Mouse (Mus musculus) lung, postnatal 0 days (tissue): ENCODE results near the gene Stat5a. TPM values are rescaled to one million over a fixed set of nuclear protein-coding genes. Genes with fewer than 3 reads are reported as not detected.

Experiments
- ATAC-seq: fragments of 200-750 bp; cut with Nextera tagmentation; 2 replicates; pipeline ENCODE4 v1.8.0; 2017; ENCODE audit warnings: moderate library complexity
- DNase-seq: peaks from one replicate; pipeline ENCODE4 v3.0.0-alpha.2; 2016; ENCODE audit warnings: low spot score
- H3K27ac ChIP-seq: fragments of 300-500 bp; sonication (generic); 2 replicates; pipeline ENCODE4 v1.5.1; 2014; ENCODE audit warnings: antibody characterized with exemption, mild to moderate bottlenecking, low read length, mixed read lengths
- H3K27me3 ChIP-seq: fragments of 300-500 bp; sonication (generic); replicated peaks from 2 replicates; pipeline ENCODE4 v1.6.1; 2014; ENCODE audit warnings: low read length, mixed read lengths; ENCODE audit not compliant: insufficient read depth
- H3K36me3 ChIP-seq: fragments of 300-500 bp; sonication (generic); 2 replicates; pipeline ENCODE4 v1.6.1; 2014; ENCODE audit warnings: low read length, mixed read lengths; ENCODE audit not compliant: insufficient read depth
- H3K4me1 ChIP-seq: fragments of 300-500 bp; sonication (generic); 2 replicates; pipeline ENCODE4 v1.6.1; 2014; ENCODE audit warnings: antibody characterized with exemption, low read depth, low read length, mixed read lengths; ENCODE audit not compliant: insufficient read depth
- H3K4me2 ChIP-seq: fragments of 300-500 bp; sonication (generic); replicated peaks from 2 replicates; pipeline ENCODE4 v1.6.1; 2014; ENCODE audit warnings: low read depth, mild to moderate bottlenecking, low read length, moderate library complexity, mixed read lengths
- H3K4me3 ChIP-seq: fragments of 300-500 bp; sonication (generic); 2 replicates; pipeline ENCODE4 v1.5.1; 2014; ENCODE audit warnings: low read depth, low read length
- H3K9ac ChIP-seq: fragments of 300-500 bp; sonication (generic); replicated peaks from 2 replicates; pipeline ENCODE4 v1.6.1; 2014; ENCODE audit warnings: low read depth, mild to moderate bottlenecking
- H3K9me3 ChIP-seq: fragments of 300-500 bp; sonication (generic); 2 replicates; pipeline ENCODE4 v1.6.1; 2016; ENCODE audit warnings: low read length, mixed read lengths
- CTCF ChIP-seq: IDR thresholded peaks from 2 replicates; pipeline ENCODE4 v1.5.1; 2016; ENCODE audit warnings: antibody characterized with exemption, mild to moderate bottlenecking
- EP300 ChIP-seq: IDR thresholded peaks from 2 replicates; pipeline ENCODE4 v1.6.1; 2016; ENCODE audit warnings: antibody characterized with exemption, mild to moderate bottlenecking, control low read depth
- WGBS: fragments of 180-500 bp; shearing (Covaris S2); extraction: QIAGEN DNeasy Blood & Tissue Kit; methylation state at CpG from one replicate; pipeline ENCODE4 v1.1.7; 2014; 5-methylcytosine and 5-hydroxymethylcytosine counted together
- polyA plus RNA-seq: library from polyadenylated mRNA; unstranded; fragments of >200 nt; fragmentation: Nextera tagmentation; extraction: Ambion mirVana; gene quantifications from 2 replicates; pipeline ENCODE4 v1.2.1, GENCODE M21; 2015

The Stat5a gene
- polyA plus RNA-seq, 1 experiment from 2014 or later = 7.1 TPM

DNA sequence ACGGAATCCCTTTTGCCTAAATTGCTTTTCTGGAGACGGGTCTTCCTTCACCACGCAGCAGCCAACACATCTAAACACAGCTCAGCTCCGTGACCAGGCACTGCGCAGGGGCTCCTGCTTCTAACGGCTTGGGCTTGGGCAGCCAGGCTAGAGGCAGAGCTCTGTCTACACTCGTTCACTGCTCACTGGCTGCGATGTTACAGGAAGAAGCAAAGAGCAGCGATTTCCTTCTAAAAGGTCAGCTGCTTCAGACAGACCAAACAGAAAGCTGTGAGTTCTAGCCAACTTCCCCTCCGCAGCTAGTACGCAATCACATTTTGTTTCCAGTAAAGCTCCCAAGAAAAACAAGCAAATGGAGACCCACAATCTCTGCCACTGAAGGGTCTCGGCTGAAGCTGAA is 36.8 kb upstream of the Stat5a start:
- DNase-seq = peak; percentile 84
- Histone ChIP-seq H3K4me1 (no peaks in the 10 kb centered on the region; the same call in 1 of the 2 replicates), H3K27ac (peak overlapping the region; percentile 63; the same call in 1 of the 2 replicates), H3K36me3 (no peaks in the 10 kb centered on the region), H3K27me3 (no peaks in the 10 kb centered on the region), H3K4me2 (peak overlapping the region; percentile 37; the same call in 1 of the 2 replicates), H3K9ac (no peak overlapping the region), H3K9me3 (no peaks in the 10 kb centered on the region), H3K4me3 (peak overlapping the region; percentile 14)
- 25% methylated on average over 12 of the region's 12 CpGs for WGBS
- TF ChIP-seq CTCF = no peak
- TF ChIP-seq EP300 = no peak
- peak; percentile 88 for ATAC-seq

DNA sequence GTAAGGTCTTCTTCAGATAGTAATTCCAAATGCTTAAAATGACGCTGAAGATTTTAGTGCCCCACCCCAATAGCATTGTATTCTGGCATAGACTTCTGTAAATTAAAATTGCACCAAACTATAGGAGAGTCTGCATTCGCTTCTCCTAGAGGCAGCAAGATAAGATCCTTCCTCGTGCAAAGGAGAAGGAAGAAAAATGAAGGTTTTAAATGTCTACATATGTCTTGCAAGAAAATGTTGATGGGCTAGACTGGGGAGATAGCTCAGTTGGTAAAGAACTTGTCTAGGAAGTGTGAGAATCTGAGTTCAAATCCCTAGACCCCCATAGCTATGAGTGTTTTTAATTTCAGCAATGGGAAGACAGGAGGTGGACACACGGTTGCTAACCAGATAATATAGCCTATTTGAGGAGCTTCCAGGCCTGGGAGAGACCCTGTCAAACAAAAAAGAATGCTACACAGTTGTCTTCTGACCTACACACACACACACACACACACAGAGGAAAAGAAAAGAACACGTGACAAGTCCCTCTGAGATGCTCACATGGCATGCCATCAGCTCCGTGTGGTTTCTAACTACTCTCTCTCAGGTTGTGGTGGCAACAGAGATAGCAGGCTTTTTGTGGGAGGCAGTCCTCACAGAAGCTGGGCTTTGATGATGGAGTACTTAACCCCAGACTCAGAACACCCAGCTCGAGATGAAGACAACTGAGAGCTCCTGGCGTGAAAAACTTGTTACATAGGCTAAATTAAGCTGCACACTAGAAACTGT is 35.4 kb upstream of the Stat5a start:
- no peak overlapping the region for H3K27ac ChIP-seq
- no peak overlapping the region for H3K9ac ChIP-seq
- TF ChIP-seq CTCF (no peak), EP300 (no peak)
- H3K9me3 ChIP-seq = no peaks in the 10 kb centered on the region
- no peak for ATAC-seq
- no peaks in the 10 kb centered on the region; the same call in 1 of the 2 replicates for H3K4me1 ChIP-seq
- H3K27me3 ChIP-seq = no peaks in the 10 kb centered on the region
- 66% methylated on average over 8 of the region's 8 CpGs for WGBS
- no peak overlapping the region for H3K4me2 ChIP-seq
- H3K4me3 ChIP-seq = no peak overlapping the region
- H3K36me3 ChIP-seq = no peaks in the 10 kb centered on the region
- no peak for DNase-seq

DNA sequence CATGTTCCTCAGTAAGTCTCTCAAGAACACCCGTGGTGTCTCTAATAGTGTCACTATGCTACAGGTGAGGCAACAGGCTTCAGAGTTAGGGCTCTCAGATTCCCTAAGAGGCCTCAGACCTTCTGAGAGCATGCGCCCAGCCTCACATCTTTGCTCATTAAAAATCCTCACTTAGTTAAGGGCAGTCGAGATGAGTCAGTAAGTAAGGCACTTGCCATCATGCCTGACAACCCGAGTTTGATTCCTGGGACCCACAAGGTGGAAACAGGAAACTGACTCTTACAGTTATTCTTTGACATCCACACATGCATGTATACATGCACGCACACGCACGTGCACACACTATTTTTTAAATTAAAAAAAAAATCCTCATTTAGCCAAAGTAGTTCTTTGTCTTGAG is 34.7 kb upstream of the Stat5a start:
- Histone ChIP-seq H3K4me3 (no peak overlapping the region), H3K27me3 (no peaks in the 10 kb centered on the region), H3K4me2 (no peak overlapping the region), H3K9me3 (no peaks in the 10 kb centered on the region), H3K4me1 (peaks cover 4% of the 10 kb centered on the region; the same call in 1 of the 2 replicates), H3K36me3 (no peaks in the 10 kb centered on the region), H3K9ac (no peak overlapping the region), H3K27ac (no peak overlapping the region)
- ATAC-seq (no peak), DNase-seq (no peak)
- 72% methylated on average over 7 of the region's 7 CpGs for WGBS
- no peak for TF ChIP-seq EP300
- no peak for TF ChIP-seq CTCF

DNA sequence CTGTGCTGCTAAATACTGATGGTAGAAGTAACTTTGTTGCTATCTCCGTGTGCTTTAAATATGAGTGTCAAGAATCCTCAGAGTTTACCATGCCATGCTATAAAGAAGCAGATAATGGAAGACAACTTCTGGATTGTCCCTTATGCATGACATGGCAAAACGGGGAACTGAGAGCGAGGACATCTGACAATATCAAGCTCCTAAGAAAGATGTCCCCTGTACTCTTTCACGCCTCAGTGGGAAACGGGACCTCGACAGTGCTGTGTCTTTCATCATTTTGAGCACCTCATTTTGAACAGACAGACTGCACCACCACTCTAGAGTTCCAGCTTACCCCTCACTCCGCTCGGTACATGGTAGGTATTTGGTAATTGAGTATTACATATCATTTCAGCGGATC is 33.7 kb upstream of the Stat5a start:
- TF ChIP-seq EP300 (no peak), CTCF (no peak)
- no peak overlapping the region for H3K27ac ChIP-seq
- no peaks in the 10 kb centered on the region for H3K9me3 ChIP-seq
- DNase-seq (no peak), ATAC-seq (no peak)
- no peaks in the 10 kb centered on the region for H3K27me3 ChIP-seq
- WGBS = 76% methylated on average over 9 of the region's 9 CpGs
- no peak overlapping the region for H3K4me3 ChIP-seq
- H3K36me3 ChIP-seq = no peaks in the 10 kb centered on the region
- no peak overlapping the region for H3K4me2 ChIP-seq
- H3K9ac ChIP-seq = no peak overlapping the region
- H3K4me1 ChIP-seq = peaks cover 4% of the 10 kb centered on the region; the same call in 1 of the 2 replicates

DNA sequence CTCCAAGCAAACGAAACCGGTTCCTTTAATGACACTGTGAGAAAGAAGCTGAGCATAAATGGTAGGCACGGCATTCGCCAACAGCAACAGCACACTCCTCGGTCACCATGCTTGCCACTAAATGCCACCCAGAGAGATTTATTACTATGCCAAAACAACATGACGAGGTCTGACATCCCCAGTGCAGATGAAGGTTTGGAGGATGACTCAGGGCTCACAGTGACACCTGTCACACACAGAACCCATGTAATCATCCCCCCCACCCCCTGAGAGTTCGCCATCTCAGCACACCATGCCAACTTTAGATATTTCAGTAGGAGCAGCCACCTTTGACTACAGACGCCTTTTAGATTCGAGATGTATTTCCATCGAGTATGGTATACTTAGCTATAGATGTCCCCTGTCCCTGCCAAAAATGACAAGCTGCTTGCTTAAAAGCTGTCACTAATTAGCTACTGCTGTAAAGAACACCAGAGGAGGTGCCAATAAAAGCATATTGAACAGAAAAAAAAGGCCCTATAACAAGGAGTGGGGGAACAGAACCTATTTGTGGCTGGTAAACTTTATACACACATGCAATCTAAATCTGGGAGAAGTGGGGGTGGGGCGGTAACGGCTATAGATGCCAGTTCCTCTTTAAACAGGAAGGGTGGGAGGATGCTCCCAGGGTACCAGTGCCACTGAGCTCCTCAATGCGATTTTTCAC is 32.8 kb upstream of the Stat5a start:
- Histone ChIP-seq H3K9me3 (no peaks in the 10 kb centered on the region), H3K27me3 (no peaks in the 10 kb centered on the region), H3K4me3 (no peak overlapping the region), H3K27ac (no peak overlapping the region), H3K36me3 (no peaks in the 10 kb centered on the region), H3K9ac (no peak overlapping the region), H3K4me2 (no peak overlapping the region), H3K4me1 (peaks cover 4% of the 10 kb centered on the region; the same call in 1 of the 2 replicates)
- WGBS = 71% methylated on average over 13 of the region's 13 CpGs
- DNase-seq (no peak), ATAC-seq (no peak; the same call in 1 of the 2 replicates)
- TF ChIP-seq CTCF = no peak
- no peak for TF ChIP-seq EP300

DNA sequence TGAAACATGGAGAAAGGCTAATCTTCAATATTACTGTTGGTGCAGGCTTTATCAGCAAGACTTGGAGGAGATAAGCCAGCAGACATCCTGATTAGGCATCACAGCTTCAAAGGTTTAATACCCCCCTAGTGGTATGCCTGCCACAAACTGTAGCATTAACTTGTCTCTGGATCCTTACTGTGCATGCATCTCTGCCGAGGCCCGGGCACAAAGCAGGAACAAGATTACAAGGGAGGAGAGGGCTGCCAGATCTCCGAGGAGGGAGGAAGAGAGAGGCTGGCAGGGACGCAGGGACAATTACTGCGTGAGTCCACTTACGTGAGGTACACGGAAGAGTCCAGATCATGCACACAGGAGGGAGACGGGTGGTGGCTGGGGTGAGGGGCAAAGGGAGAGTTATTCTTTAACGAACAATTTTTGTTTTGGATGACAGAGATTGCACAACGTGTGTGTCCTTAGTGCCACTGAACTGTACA is 30.4 kb upstream of the Stat5a start:
- 33% methylated on average over 10 of the region's 10 CpGs for WGBS
- Histone ChIP-seq H3K4me3 (no peak overlapping the region), H3K36me3 (no peaks in the 10 kb centered on the region), H3K4me2 (no peak overlapping the region), H3K27ac (no peak overlapping the region), H3K27me3 (no peaks in the 10 kb centered on the region), H3K4me1 (peaks cover 4% of the 10 kb centered on the region; the same call in 1 of the 2 replicates), H3K9ac (no peak overlapping the region), H3K9me3 (no peaks in the 10 kb centered on the region)
- TF ChIP-seq CTCF (no peak), EP300 (no peak)
- DNase-seq (no peak), ATAC-seq (no peak)
